Mouse (Mus musculus) megakaryocyte progenitor cell, adult 5-6 weeks (primary cell): ENCODE results near the gene Eef1akmt1. TPM values are rescaled to one million over a fixed set of nuclear protein-coding genes. Genes with fewer than 3 reads are reported as not detected.

Experiments used
- ATAC-seq: replicated peaks from 2 replicates; pipeline ENCODE4 v1.8.0; 2016; ENCODE audit warnings: mild to moderate bottlenecking, moderate TSS enrichment, inconsistent platforms; ENCODE audit not compliant: poor library complexity
- total RNA-seq, 2 experiments: library from RNA; stranded (forward) in 1 of 2; stranded (reverse) in 1 of 2; fragments of 157-497, 149-512 nt in 1 of 2; fragments of 200-1000 nt in 1 of 2; gene quantifications; 2 replicates each; pipeline versions ENCODE4 v1.2.3 to v1.2.4; 2015 to 2017

Gene Eef1akmt1
- total RNA-seq, 2 experiments from 2014 or later = 24.2 to 43.6 TPM

- no peak for ATAC-seq
These were observed 24.4 kb downstream of the Eef1akmt1 start for GRCm38 (mm10) chr14:57547062-57547461.

GRCm38 (mm10) chr14:57546557-57547021 is 24.8 kb downstream of the Eef1akmt1 start:
- peak; percentile 26; the same call in 1 of the 2 replicates for ATAC-seq

- no peak for ATAC-seq
These were observed 25.3 kb downstream of the Eef1akmt1 start for GRCm38 (mm10) chr14:57546131-57546530.

GRCm38 (mm10) chr14:57545526-57545925 is 25.9 kb downstream of the Eef1akmt1 start:
- ATAC-seq = no peak

- peak; percentile 63 for ATAC-seq
These were observed 27.9 kb downstream of the Eef1akmt1 start for GRCm38 (mm10) chr14:57543420-57544039.

GRCm38 (mm10) chr14:57542231-57542630 is 29.2 kb downstream of the Eef1akmt1 start:
- ATAC-seq = peak; percentile 33; the same call in 1 of the 2 replicates

GRCm38 (mm10) chr14:57540683-57541082 is 30.7 kb downstream of the Eef1akmt1 start:
- ATAC-seq = no peak

GRCm38 (mm10) chr14:57537261-57538015 is 34.0 kb downstream of the Eef1akmt1 start:
- peak; percentile 82 for ATAC-seq

- ATAC-seq = no peak
These were observed 34.6 kb downstream of the Eef1akmt1 start for GRCm38 (mm10) chr14:57536820-57537219.

- no peak for ATAC-seq
These were observed 35.8 kb downstream of the Eef1akmt1 start for GRCm38 (mm10) chr14:57535646-57536045.

- ATAC-seq = no peak
These were observed 36.5 kb downstream of the Eef1akmt1 start for GRCm38 (mm10) chr14:57534961-57535360.

GRCm38 (mm10) chr14:57534346-57534745 is 37.1 kb downstream of the Eef1akmt1 start:
- no peak for ATAC-seq

- no peak for ATAC-seq
These were observed 37.6 kb downstream of the Eef1akmt1 start for GRCm38 (mm10) chr14:57533841-57534240.

- ATAC-seq = peak; percentile 42
These were observed 38.2 kb downstream of the Eef1akmt1 start for GRCm38 (mm10) chr14:57533214-57533613.

- no peak for ATAC-seq
These were observed 38.8 kb downstream of the Eef1akmt1 start for GRCm38 (mm10) chr14:57532577-57532976.

GRCm38 (mm10) chr14:57529786-57530515 is 41.5 kb downstream of the Eef1akmt1 start:
- ATAC-seq = no peak

GRCm38 (mm10) chr14:57529086-57529785 is 42.2 kb downstream of the Eef1akmt1 start:
- peak; percentile 23 for ATAC-seq

- ATAC-seq = no peak
These were observed 43.8 kb downstream of the Eef1akmt1 start for GRCm38 (mm10) chr14:57527598-57527997.

GRCm38 (mm10) chr14:57527122-57527521 is 44.3 kb downstream of the Eef1akmt1 start:
- peak; percentile 37 for ATAC-seq

GRCm38 (mm10) chr14:57526050-57526623 is 45.3 kb downstream of the Eef1akmt1 start:
- peak; percentile 12; the same call in 1 of the 2 replicates for ATAC-seq
